Mouse (Mus musculus) heart, postnatal 0 days (tissue): ENCODE results near the gene Galnt6. TPM values are rescaled to one million over a fixed set of nuclear protein-coding genes. Genes with fewer than 3 reads are reported as not detected.

Source experiments
- ATAC-seq: fragments of 200-750 bp; cut with Nextera tagmentation; 2 replicates; pipeline ENCODE4 v1.8.0; 2017; ENCODE audit warnings: low read depth, moderate number of reproducible peaks, moderate library complexity; ENCODE audit not compliant: insufficient read depth
- DNase-seq: peaks from one replicate; pipeline ENCODE4 v3.0.0-alpha.2; 2016; ENCODE audit warnings: low spot score
- H3K27ac ChIP-seq: fragments of 300-500 bp; sonication (generic); 2 replicates; pipeline ENCODE4 v1.5.1; 2014; ENCODE audit warnings: low read depth, mild to moderate bottlenecking
- H3K27me3 ChIP-seq: fragments of 300-500 bp; sonication (generic); 2 replicates; pipeline ENCODE4 v1.6.1; 2014; ENCODE audit warnings: low read length, mixed read lengths; ENCODE audit not compliant: control insufficient read depth, insufficient read depth
- H3K36me3 ChIP-seq: fragments of 300-500 bp; sonication (generic); replicated peaks from 2 replicates; pipeline ENCODE4 v1.6.1; 2014; ENCODE audit warnings: low read length, mixed read lengths; ENCODE audit not compliant: control insufficient read depth, insufficient read depth
- H3K4me1 ChIP-seq: fragments of 300-500 bp; sonication (generic); 2 replicates; pipeline ENCODE4 v1.6.1; 2014; ENCODE audit warnings: antibody characterized with exemption; ENCODE audit not compliant: control insufficient read depth, insufficient read depth
- H3K4me2 ChIP-seq: fragments of 300-500 bp; sonication (generic); 2 replicates; pipeline ENCODE4 v1.6.1; 2014; ENCODE audit warnings: low read depth, mild to moderate bottlenecking, low read length, moderate library complexity
- H3K4me3 ChIP-seq: fragments of 300-500 bp; sonication (generic); 2 replicates; pipeline ENCODE4 v1.5.1; 2014; ENCODE audit warnings: low read depth, low read length
- H3K9ac ChIP-seq: fragments of 300-500 bp; sonication (generic); replicated peaks from 2 replicates; pipeline ENCODE4 v1.6.1; 2014; ENCODE audit warnings: low read depth, low read length, mixed read lengths
- H3K9me3 ChIP-seq: fragments of 300-500 bp; sonication (generic); replicated peaks from 2 replicates; pipeline ENCODE4 v1.6.1; 2016; ENCODE audit warnings: low read length; ENCODE audit not compliant: control insufficient read depth
- CTCF ChIP-seq: IDR thresholded peaks from 2 replicates; pipeline ENCODE4 v1.5.1; 2016; ENCODE audit warnings: antibody characterized with exemption, control low read depth, low read depth
- EP300 ChIP-seq: IDR thresholded peaks from 2 replicates; pipeline ENCODE4 v1.6.1; 2016; ENCODE audit warnings: antibody characterized with exemption, low read depth
- WGBS: fragments of 180-500 bp; shearing (Covaris S2); extraction: QIAGEN DNeasy Blood & Tissue Kit; methylation state at CpG from one replicate; pipeline ENCODE4 v1.1.7; 2014; 5-methylcytosine and 5-hydroxymethylcytosine counted together
- polyA plus RNA-seq: library from polyadenylated mRNA; unstranded; fragments of >200 nt; fragmentation: Nextera tagmentation; extraction: Ambion mirVana; gene quantifications from 2 replicates; pipeline ENCODE4 v1.2.1, GENCODE M21; 2015
- total RNA-seq: library from RNA; depleted of rRNA; stranded (reverse); fragments of >200 nt; gene quantifications from 2 replicates; pipeline ENCODE4 v1.2.3, GENCODE M21; 2014; ENCODE audit warnings: low replicate concordance

Galnt6 gene
- total and polyA plus RNA-seq, 2 experiments from 2014 or later = 0.46 to 0.92 TPM

- no peak overlapping the region for H3K27ac ChIP-seq
- peaks cover 8% of the 10 kb centered on the region; the same call in 1 of the 2 replicates for H3K4me1 ChIP-seq
- H3K4me2 ChIP-seq = no peak overlapping the region
- TF ChIP-seq CTCF (no peak), EP300 (no peak)
- H3K9me3 ChIP-seq = no peaks in the 10 kb centered on the region
- no peaks in the 10 kb centered on the region for H3K36me3 ChIP-seq
- no peak overlapping the region for H3K9ac ChIP-seq
- no peak for DNase-seq
- no peak overlapping the region for H3K4me3 ChIP-seq
- peaks cover 33% of the 10 kb centered on the region for H3K27me3 ChIP-seq
- 29% methylated on average over 5 of the region's 5 CpGs for WGBS
- ATAC-seq = no peak
Observed at GRCm38 (mm10) chr15:100732580-100732979, 3.4 kb upstream of the Galnt6 start.

GRCm38 (mm10) chr15:100731081-100731480 is 1.9 kb upstream of the Galnt6 start:
- Histone ChIP-seq H3K27me3 (peaks cover 35% of the 10 kb centered on the region), H3K4me2 (no peak overlapping the region), H3K4me1 (peaks cover 8% of the 10 kb centered on the region; the same call in 1 of the 2 replicates), H3K36me3 (no peaks in the 10 kb centered on the region), H3K9ac (no peak overlapping the region), H3K27ac (no peak overlapping the region), H3K9me3 (no peaks in the 10 kb centered on the region), H3K4me3 (no peak overlapping the region)
- TF ChIP-seq CTCF (no peak), EP300 (no peak)
- DNase-seq (no peak), ATAC-seq (no peak)
- WGBS = 53% methylated on average over 9 of the region's 9 CpGs

GRCm38 (mm10) chr15:100728586-100728985 is 590 bp downstream of the Galnt6 start:
- H3K27me3 ChIP-seq = peaks cover 40% of the 10 kb centered on the region
- no peaks in the 10 kb centered on the region for H3K36me3 ChIP-seq
- H3K27ac ChIP-seq = no peak overlapping the region
- TF ChIP-seq CTCF = no peak
- no peak for TF ChIP-seq EP300
- peak overlapping the region; percentile 40 for H3K4me3 ChIP-seq
- H3K4me2 ChIP-seq = peak overlapping the region; percentile 56
- H3K4me1 ChIP-seq = peaks cover 8% of the 10 kb centered on the region; the same call in 1 of the 2 replicates
- H3K9me3 ChIP-seq = no peaks in the 10 kb centered on the region
- DNase-seq (no peak), ATAC-seq (no peak)
- no peak overlapping the region for H3K9ac ChIP-seq
- 26% methylated on average over 9 of the region's 9 CpGs for WGBS

- WGBS = 82% methylated on average over 11 of the region's 11 CpGs
- H3K4me3 ChIP-seq = no peak overlapping the region
- ATAC-seq = no peak
- H3K27me3 ChIP-seq = peaks cover 40% of the 10 kb centered on the region
- H3K36me3 ChIP-seq = no peaks in the 10 kb centered on the region
- peaks cover 8% of the 10 kb centered on the region; the same call in 1 of the 2 replicates for H3K4me1 ChIP-seq
- no peak overlapping the region for H3K9ac ChIP-seq
- no peak overlapping the region for H3K4me2 ChIP-seq
- TF ChIP-seq EP300 = no peak
- no peak for TF ChIP-seq CTCF
- no peak overlapping the region for H3K27ac ChIP-seq
- no peaks in the 10 kb centered on the region for H3K9me3 ChIP-seq
- no peak for DNase-seq
Observed at GRCm38 (mm10) chr15:100727834-100728233, 1.3 kb downstream of the Galnt6 start.

- H3K4me2 ChIP-seq = no peak overlapping the region
- H3K27ac ChIP-seq = no peak overlapping the region
- peaks cover 40% of the 10 kb centered on the region for H3K27me3 ChIP-seq
- no peak for DNase-seq
- 84% methylated on average over 11 of the region's 11 CpGs for WGBS
- H3K36me3 ChIP-seq = no peaks in the 10 kb centered on the region
- TF ChIP-seq EP300 (no peak), CTCF (no peak)
- H3K4me1 ChIP-seq = peaks cover 8% of the 10 kb centered on the region; the same call in 1 of the 2 replicates
- no peak for ATAC-seq
- no peak overlapping the region for H3K9ac ChIP-seq
- no peaks in the 10 kb centered on the region for H3K9me3 ChIP-seq
- H3K4me3 ChIP-seq = no peak overlapping the region
Observed at GRCm38 (mm10) chr15:100726721-100727120, 2.5 kb downstream of the Galnt6 start.

DNA sequence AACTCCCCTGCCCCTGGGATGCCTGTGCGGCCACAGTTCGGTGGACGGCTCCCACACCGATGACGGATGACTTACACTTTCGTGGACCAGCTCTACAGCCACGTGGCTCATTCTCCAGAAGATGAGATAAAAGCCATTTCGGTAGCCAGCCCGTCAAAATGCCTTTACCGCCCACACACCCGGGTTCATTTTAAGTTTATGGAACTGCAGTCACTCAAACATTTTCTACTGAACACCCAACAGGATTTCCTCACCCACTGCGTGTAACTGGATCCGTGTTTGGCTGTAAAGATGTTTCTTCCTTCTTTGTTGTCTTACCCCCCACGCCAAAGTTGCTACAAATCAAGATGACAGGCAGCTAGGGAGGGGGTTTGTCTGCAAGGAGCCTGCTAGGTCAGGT is 5.7 kb downstream of the Galnt6 start:
- no peak for TF ChIP-seq CTCF
- TF ChIP-seq EP300 = no peak
- Histone ChIP-seq H3K27me3 (peaks cover 17% of the 10 kb centered on the region), H3K27ac (no peak overlapping the region), H3K9me3 (no peaks in the 10 kb centered on the region), H3K9ac (no peak overlapping the region), H3K36me3 (no peaks in the 10 kb centered on the region), H3K4me2 (no peak overlapping the region), H3K4me3 (no peak overlapping the region), H3K4me1 (no peaks in the 10 kb centered on the region)
- WGBS = 49% methylated on average over 14 of the region's 14 CpGs
- peak; percentile 10 for DNase-seq
- ATAC-seq = no peak; the same call in 1 of the 2 replicates
